Mouse (Mus musculus): Measurements from ENCODE around the gene Zbtb34. TPM values are rescaled to one million over a fixed set of nuclear protein-coding genes. Genes with fewer than 3 reads are reported as not detected.

Zbtb34 gene
- polyA plus RNA-seq, 1 experiment from 2014 or later: 3.5 TPM

GRCm38 (mm10) chr2:33440893-33441292 lies 9.8 kb upstream of the Zbtb34 start:
- H3K9me3 ChIP-seq (replicated peaks; ENCODE audit: low read length): no peaks in the 10 kb centered on the region
- no peak overlapping the region for H3K9ac ChIP-seq (ENCODE audit: low read depth, low read length)
- H3K4me2 ChIP-seq (ENCODE audit: low read length): no peak overlapping the region
- ATAC-seq (replicated peaks; ENCODE audit: low FRiP score, low read depth) (no peak), DNase-seq (ENCODE audit: low spot score) (no peak)
- no peaks in the 10 kb centered on the region; the same call in 1 of the 2 replicates for H3K27me3 ChIP-seq (ENCODE audit: insufficient read depth, low read length)
- H3K27ac ChIP-seq: no peak overlapping the region
- peaks cover 6% of the 10 kb centered on the region; the same call in 1 of the 2 replicates for H3K4me1 ChIP-seq (replicated peaks; ENCODE audit: insufficient read depth, low read length)
- no peak overlapping the region for H3K4me3 ChIP-seq (replicated peaks; ENCODE audit: low read depth, low read length)
- no peaks in the 10 kb centered on the region for H3K36me3 ChIP-seq (ENCODE audit: insufficient read depth, low read length)
- WGBS: 33% methylated on average over 4 of the region's 4 CpGs
- TF ChIP-seq CTCF (IDR thresholded peaks at IDR 0.05; ENCODE audit: low read depth): no peak

GRCm38 (mm10) chr2:33439980-33440670 lies 9.0 kb upstream of the Zbtb34 start:
- no peak overlapping the region for H3K9ac ChIP-seq (ENCODE audit: low read depth, low read length)
- no peak for TF ChIP-seq CTCF (IDR thresholded peaks at IDR 0.05; ENCODE audit: low read depth)
- peak overlapping the region; percentile 11; the same call in 1 of the 2 replicates for H3K4me2 ChIP-seq (ENCODE audit: low read length)
- H3K27ac ChIP-seq: peak overlapping the region; percentile 25; the same call in 1 of the 2 replicates
- H3K36me3 ChIP-seq (ENCODE audit: insufficient read depth, low read length): no peaks in the 10 kb centered on the region
- DNase-seq (ENCODE audit: low spot score) (peak; percentile 40), ATAC-seq (replicated peaks; ENCODE audit: low FRiP score, low read depth) (peak; percentile 44; the same call in 1 of the 2 replicates)
- H3K4me1 ChIP-seq (replicated peaks; ENCODE audit: insufficient read depth, low read length): peaks cover 9% of the 10 kb centered on the region; the same call in 1 of the 2 replicates
- no peaks in the 10 kb centered on the region; the same call in 1 of the 2 replicates for H3K27me3 ChIP-seq (ENCODE audit: insufficient read depth, low read length)
- H3K9me3 ChIP-seq (replicated peaks; ENCODE audit: low read length): no peaks in the 10 kb centered on the region
- no peak overlapping the region for H3K4me3 ChIP-seq (replicated peaks; ENCODE audit: low read depth, low read length)
- 18% methylated on average over 9 of the region's 9 CpGs for WGBS

DNA sequence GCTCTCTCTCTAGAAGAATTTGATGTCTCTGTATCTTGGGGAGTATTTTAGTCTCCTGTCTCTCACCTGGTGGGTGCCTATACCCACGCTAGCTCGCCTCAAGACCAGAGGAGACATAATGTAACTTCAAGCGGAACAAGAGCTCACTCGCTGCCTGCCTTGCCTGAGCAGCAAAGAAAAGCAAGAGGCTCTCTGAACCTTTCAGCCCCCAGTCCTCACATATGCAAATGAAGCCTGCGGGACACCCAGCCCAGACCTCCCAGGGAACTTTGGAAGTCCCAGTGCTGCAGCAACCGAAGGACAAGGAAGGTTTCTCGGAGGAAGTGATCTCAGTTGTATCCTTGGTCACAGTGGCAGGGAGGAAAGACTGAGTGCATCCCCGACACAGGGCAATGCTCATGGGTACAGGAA lies 8.4 kb upstream of the Zbtb34 start:
- H3K9ac ChIP-seq (ENCODE audit: low read depth, low read length): no peak overlapping the region
- TF ChIP-seq CTCF (IDR thresholded peaks at IDR 0.05; ENCODE audit: low read depth): no peak
- H3K4me2 ChIP-seq (ENCODE audit: low read length): peak overlapping the region; percentile 11; the same call in 1 of the 2 replicates
- no peaks in the 10 kb centered on the region for H3K36me3 ChIP-seq (ENCODE audit: insufficient read depth, low read length)
- no peaks in the 10 kb centered on the region; the same call in 1 of the 2 replicates for H3K27me3 ChIP-seq (ENCODE audit: insufficient read depth, low read length)
- H3K4me3 ChIP-seq (replicated peaks; ENCODE audit: low read depth, low read length): no peak overlapping the region
- peaks cover 9% of the 10 kb centered on the region; the same call in 1 of the 2 replicates for H3K4me1 ChIP-seq (replicated peaks; ENCODE audit: insufficient read depth, low read length)
- peak; percentile 6; the same call in 1 of the 2 replicates for ATAC-seq (replicated peaks; ENCODE audit: low FRiP score, low read depth)
- peak overlapping the region; percentile 25; the same call in 1 of the 2 replicates for H3K27ac ChIP-seq
- no peak for DNase-seq (ENCODE audit: low spot score)
- 13% methylated on average over 8 of the region's 8 CpGs for WGBS
- no peaks in the 10 kb centered on the region for H3K9me3 ChIP-seq (replicated peaks; ENCODE audit: low read length)

GRCm38 (mm10) chr2:33438377-33438776 lies 7.3 kb upstream of the Zbtb34 start:
- no peaks in the 10 kb centered on the region for H3K36me3 ChIP-seq (ENCODE audit: insufficient read depth, low read length)
- H3K9me3 ChIP-seq (replicated peaks; ENCODE audit: low read length): no peaks in the 10 kb centered on the region
- H3K4me2 ChIP-seq (ENCODE audit: low read length): no peak overlapping the region
- DNase-seq (ENCODE audit: low spot score) (no peak), ATAC-seq (replicated peaks; ENCODE audit: low FRiP score, low read depth) (no peak)
- no peak for TF ChIP-seq CTCF (IDR thresholded peaks at IDR 0.05; ENCODE audit: low read depth)
- H3K4me3 ChIP-seq (replicated peaks; ENCODE audit: low read depth, low read length): no peak overlapping the region
- peaks cover 9% of the 10 kb centered on the region; the same call in 1 of the 2 replicates for H3K4me1 ChIP-seq (replicated peaks; ENCODE audit: insufficient read depth, low read length)
- H3K27me3 ChIP-seq (ENCODE audit: insufficient read depth, low read length): no peaks in the 10 kb centered on the region; the same call in 1 of the 2 replicates
- no peak overlapping the region for H3K9ac ChIP-seq (ENCODE audit: low read depth, low read length)
- no peak overlapping the region for H3K27ac ChIP-seq
- 52% methylated on average over 2 of the region's 2 CpGs for WGBS

DNA sequence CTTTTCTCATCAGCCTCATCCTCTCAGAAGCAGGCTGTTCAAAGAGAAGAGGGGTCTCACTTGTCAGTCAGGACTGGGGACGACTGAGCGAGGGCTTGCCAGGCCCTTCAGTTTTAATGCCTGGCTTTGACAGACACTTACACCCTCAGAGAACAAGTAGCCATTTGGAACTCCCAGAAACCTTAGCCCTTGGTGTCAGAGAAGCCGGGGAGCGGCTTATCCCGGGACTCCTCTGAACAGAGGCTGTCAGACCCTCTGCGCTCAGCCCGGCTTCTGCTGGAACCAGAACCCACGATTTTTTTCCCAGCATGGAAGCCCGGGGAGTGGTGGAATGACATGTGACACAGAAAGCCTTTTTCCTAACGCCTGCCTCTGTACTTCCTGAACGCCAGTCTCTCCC lies 6.1 kb upstream of the Zbtb34 start:
- H3K9me3 ChIP-seq (replicated peaks; ENCODE audit: low read length): no peaks in the 10 kb centered on the region
- no peak overlapping the region for H3K4me2 ChIP-seq (ENCODE audit: low read length)
- no peak overlapping the region for H3K4me3 ChIP-seq (replicated peaks; ENCODE audit: low read depth, low read length)
- no peak overlapping the region for H3K27ac ChIP-seq
- no peak for DNase-seq (ENCODE audit: low spot score)
- no peaks in the 10 kb centered on the region for H3K36me3 ChIP-seq (ENCODE audit: insufficient read depth, low read length)
- peaks cover 9% of the 10 kb centered on the region; the same call in 1 of the 2 replicates for H3K4me1 ChIP-seq (replicated peaks; ENCODE audit: insufficient read depth, low read length)
- no peak for TF ChIP-seq CTCF (IDR thresholded peaks at IDR 0.05; ENCODE audit: low read depth)
- no peak overlapping the region for H3K9ac ChIP-seq (ENCODE audit: low read depth, low read length)
- WGBS: 57% methylated on average over 11 of the region's 11 CpGs
- no peaks in the 10 kb centered on the region; the same call in 1 of the 2 replicates for H3K27me3 ChIP-seq (ENCODE audit: insufficient read depth, low read length)
- ATAC-seq (replicated peaks; ENCODE audit: low FRiP score, low read depth): no peak

DNA sequence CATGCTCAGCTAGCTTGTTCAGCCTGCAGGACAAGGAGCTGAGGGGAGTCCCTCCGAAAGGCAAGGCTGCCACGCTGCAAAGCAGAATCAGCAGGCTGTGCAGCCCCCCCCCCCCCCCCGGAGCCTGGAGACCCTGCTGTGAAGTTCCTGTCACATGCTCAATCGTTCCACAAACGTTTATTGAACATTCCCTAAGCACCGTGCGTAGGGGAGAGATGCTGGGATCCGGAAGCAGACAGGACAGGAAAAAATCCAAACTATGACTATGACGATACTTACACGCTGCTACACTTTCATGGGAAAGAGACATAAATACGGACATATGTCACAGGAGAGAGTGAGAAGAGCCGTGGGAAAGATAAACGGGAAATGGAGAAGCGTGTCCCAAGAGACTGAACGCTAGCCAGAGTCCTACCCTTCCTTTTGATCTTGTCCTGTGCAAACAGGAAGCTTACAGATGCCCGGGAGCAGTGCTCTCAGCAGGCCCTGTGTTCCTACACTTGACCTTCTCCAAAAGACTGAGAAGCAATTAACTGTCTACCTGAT lies 5.0 kb upstream of the Zbtb34 start:
- no peak for ATAC-seq (replicated peaks; ENCODE audit: low FRiP score, low read depth)
- WGBS: 3% methylated on average over 16 of the region's 16 CpGs
- no peak overlapping the region for H3K27ac ChIP-seq
- DNase-seq (ENCODE audit: low spot score): no peak
- H3K27me3 ChIP-seq (ENCODE audit: insufficient read depth, low read length): no peaks in the 10 kb centered on the region; the same call in 1 of the 2 replicates
- H3K9ac ChIP-seq (ENCODE audit: low read depth, low read length): peak overlapping the region; percentile 42; the same call in 1 of the 2 replicates
- no peaks in the 10 kb centered on the region for H3K9me3 ChIP-seq (replicated peaks; ENCODE audit: low read length)
- peak overlapping the region; percentile 44 for H3K4me2 ChIP-seq (ENCODE audit: low read length)
- H3K4me3 ChIP-seq (replicated peaks; ENCODE audit: low read depth, low read length): no peak overlapping the region; the same call in 1 of the 2 replicates
- H3K36me3 ChIP-seq (ENCODE audit: insufficient read depth, low read length): no peaks in the 10 kb centered on the region
- H3K4me1 ChIP-seq (replicated peaks; ENCODE audit: insufficient read depth, low read length): peaks cover 9% of the 10 kb centered on the region; the same call in 1 of the 2 replicates
- no peak for TF ChIP-seq CTCF (IDR thresholded peaks at IDR 0.05; ENCODE audit: low read depth)
